Mouse (Mus musculus) CH12.LX (cell line): ENCODE data around the gene Ap5m1.

Experiments
- BHLHE40 ChIP-seq: IDR thresholded peaks from 2 replicates; pipeline ENCODE4 v1.6.1; 2011; ENCODE audit warnings: mild to moderate bottlenecking, low read depth, low read length, improper control_type of control experiment
- E2F4 ChIP-seq: IDR thresholded peaks from 2 replicates; pipeline ENCODE4 v1.6.1; 2011; ENCODE audit warnings: low read depth, low read length, improper control_type of control experiment; ENCODE audit not compliant: insufficient replicate concordance
- ELF1 ChIP-seq: IDR thresholded peaks from 2 replicates; pipeline ENCODE4 v1.6.1; 2014; ENCODE audit warnings: low read depth, mild to moderate bottlenecking, inconsistent platforms, low read length, improper control_type of control experiment
- POLR2A ChIP-seq: IDR thresholded peaks from 2 replicates; pipeline ENCODE4 v1.6.1; 2011; ENCODE audit warnings: low read depth, mild to moderate bottlenecking, improper control_type of control experiment, low read length

DNA sequence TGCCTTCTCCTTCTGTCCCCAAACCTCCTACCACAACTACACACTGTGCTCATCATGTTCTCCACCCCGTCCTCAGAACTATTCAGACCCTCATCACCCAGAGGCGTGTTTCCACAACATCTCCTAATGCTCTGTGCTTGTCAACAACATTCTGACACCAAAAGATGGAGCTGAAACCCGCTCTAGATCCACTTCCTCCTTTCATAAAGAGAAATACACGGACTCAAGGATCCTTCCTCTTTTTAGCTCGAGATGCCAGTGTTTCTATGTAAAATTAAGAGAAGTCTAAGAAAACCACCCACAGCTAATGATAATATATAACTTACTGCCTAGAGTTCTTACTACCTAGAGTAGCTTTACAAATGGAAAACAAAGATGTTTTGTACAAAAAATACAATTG, 46.1 kb upstream of the Ap5m1 start:
- TF ChIP-seq E2F4, result no peak
- no peak for TF ChIP-seq BHLHE40
- no peak for TF ChIP-seq POLR2A
- TF ChIP-seq ELF1, result no peak
